Mouse (Mus musculus): ENCODE data around the gene Fbxo7. TPM values are rescaled to one million over a fixed set of nuclear protein-coding genes. Genes with fewer than 3 reads are reported as not detected.

Gene Fbxo7
- polyA plus RNA-seq (2012; rRNA removed): 24.9 and 25.4 TPM in 2 replicates

DNA sequence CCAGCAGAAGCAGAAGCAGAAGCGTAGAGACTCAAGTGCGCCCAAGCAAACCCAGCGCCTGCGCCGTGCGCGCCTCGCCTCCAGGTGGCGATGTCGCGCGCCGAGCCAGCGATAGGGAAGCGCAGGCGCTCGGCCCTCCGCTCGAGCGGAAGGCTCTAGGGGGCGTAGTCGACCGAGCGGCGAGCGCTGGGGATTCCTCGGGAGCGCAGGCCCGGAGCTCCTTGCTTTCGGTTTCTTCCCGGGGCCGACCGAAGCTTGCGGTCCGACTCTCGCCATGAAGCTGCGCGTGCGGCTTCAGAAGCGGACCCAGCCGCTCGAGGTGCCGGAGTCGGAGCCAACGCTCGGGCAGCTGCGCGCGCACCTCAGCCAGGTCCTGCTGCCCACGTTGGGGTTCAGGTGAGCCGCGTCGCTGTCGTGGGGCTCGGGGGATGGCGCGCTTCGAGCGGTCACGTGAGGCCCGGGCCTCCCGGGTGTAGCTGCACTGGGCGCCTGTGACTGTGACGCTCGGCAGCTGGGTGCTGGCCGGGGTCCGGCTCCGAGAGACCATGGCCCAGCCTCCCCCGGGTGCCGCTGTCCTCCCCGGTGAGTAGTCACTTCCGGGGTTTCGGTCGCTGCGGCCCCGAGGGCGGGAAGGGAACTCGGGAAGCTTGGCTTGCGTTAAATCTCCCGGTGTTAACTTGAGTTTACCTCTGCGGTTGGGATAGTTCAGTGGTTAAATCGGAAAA, at the start of gene Fbxo7:
TSS of gene Fbxo7 (plus strand) at position 224 of the 725 bp plus-strand sequence.

DNA sequence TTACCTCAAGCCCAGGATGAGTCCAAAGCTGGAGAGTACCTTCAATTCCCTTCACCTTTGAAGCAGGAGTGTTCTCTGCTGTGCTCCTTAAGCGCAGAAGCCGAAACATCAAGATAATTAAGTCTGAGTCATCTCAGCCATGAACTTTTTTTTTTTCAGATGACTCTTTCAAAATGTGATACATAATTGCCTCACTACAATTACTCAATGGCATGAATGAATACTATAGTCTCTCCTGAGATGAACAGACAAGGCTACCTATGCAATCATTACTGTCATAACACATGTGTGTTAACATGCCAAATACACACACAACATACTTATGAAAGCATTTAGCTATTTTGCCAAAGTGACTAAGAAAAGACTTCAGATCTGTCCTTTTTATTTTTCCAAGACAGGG, 10.0 kb upstream of the Fbxo7 start, which contains the start of gene Bpifc:
TSS of gene Bpifc (minus strand) at position 115 of the 400 bp plus-strand sequence.

Other genes starting within 250 kb of the Fbxo7 start
- gene Pwp1, start 192.5 kb upstream of the Fbxo7 start, polyA plus RNA-seq (2012; rRNA removed): 11.1 and 11.3 TPM in 2 replicates
- 5.6 and 6.5 TPM in 2 replicates for gene Prdm4, start 104.8 kb upstream of the Fbxo7 start, polyA plus RNA-seq (2012; rRNA removed)
- gene Ascl4, start 94.3 kb upstream of the Fbxo7 start, polyA plus RNA-seq (2012; rRNA removed): not detected in 2 replicates
- 49.8 and 51.6 TPM in 2 replicates for gene Rtcb, start 64.1 kb upstream of the Fbxo7 start, polyA plus RNA-seq (2012; rRNA removed)
- gene Bpifc, start 10.1 kb upstream of the Fbxo7 start, polyA plus RNA-seq (2012; rRNA removed): 0.02 TPM in 1 of 2 replicates, not detected in the other

Measured in liver, embryonic 18 days (tissue).